Mouse (Mus musculus) testis, postnatal 10 days (tissue): ENCODE measurements at regions not wholly inside any gene's neighbourhood (a gene's known extent, or its start where the extent isn't known, plus 50 kb on each side); places are given as distances from the start of the nearest gene placed in this dataset.

Source experiments
- DNase-seq: peaks from one replicate; pipeline ENCODE4 v3.0.0; 2021; ENCODE audit warnings: low spot score

DNA sequence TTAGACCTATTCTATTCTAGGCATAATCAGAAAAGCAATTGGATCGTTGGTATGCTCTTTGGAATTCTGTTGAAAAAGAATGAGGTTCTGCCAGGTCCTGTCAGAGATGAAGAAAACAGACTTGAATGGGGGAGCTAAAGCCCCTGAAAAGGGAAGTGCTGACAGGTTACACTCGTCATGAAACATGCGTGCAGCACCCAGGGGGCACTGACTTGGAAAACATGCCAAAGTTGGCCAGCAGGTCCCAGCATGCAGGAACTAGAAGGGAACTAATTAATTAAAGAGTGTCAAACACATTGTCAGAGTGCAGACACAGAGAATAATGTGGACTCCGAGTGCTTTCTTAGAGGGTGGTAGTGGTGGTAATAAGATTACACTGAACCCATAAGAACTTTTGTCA is 346.2 kb upstream of the Smarca2 start:
- DNase-seq = no peak

DNA sequence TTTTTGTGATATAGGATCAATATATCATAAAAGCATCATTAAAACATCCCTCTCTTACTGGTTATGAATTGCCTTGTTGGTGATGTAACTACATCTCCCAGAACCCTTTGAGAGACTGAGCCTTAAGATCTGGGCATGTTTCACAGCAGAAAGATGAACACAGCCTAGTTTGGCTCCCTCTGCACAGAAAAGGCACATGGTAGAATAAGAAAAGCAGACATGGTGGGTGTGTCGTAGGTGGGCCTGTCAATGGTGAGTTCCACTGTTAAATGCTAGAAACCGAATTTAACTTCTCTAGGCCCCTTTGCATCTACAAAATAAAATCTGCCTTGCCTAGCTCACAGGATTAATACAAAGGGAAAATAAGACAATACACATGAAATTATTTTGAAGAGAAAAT is 343.3 kb upstream of the Smarca2 start:
- DNase-seq = no peak

DNA sequence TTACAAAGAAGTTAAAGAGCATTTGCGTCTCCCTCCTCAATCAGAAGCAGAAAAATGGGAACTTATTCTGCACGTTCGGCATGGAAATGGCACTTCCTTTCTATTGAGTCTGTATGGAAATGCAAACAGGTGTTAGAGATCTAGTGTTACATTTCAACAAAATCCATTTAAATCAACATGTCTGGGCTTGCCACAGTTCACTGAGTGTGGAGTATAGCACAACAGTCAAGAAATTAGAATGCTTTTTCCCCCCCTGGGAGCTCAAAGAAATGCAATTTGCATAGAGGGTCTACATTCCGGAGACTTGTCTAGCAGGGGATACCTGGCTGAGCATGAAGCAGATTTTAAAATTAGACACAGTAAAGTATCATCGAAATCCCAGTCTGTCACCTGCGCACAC is 308.5 kb upstream of the Smarca2 start:
- no peak for DNase-seq

DNA sequence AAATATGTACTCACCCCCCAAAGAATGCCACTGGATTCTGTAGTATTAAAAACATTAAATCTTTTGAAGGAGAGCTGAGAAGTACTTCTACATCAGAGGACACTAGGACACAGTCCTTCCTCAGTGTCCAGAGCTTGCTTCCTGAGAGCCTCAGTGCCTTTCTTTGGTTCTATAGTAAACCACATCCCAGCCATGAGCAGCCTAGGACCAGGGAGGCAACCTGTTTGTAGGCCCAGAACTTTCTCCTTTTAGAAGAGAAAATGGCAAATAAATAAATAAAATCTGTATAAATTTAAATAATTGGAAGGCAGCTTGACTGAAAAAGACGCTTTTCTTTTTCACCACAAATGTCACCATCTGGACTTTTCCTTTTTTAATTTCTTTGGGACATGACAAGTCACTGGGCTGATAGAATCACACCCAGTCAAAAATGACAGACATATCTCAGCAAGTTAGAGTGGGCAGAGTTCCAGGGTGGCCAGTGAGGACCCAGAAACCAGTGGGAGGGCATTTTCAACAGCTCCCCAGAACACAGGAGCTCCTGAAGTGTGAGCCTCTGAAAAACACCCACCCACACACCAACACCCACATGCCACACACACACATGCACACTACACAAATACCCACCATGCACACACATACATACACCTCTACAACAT is 296.2 kb upstream of the Smarca2 start:
- no peak for DNase-seq

DNA sequence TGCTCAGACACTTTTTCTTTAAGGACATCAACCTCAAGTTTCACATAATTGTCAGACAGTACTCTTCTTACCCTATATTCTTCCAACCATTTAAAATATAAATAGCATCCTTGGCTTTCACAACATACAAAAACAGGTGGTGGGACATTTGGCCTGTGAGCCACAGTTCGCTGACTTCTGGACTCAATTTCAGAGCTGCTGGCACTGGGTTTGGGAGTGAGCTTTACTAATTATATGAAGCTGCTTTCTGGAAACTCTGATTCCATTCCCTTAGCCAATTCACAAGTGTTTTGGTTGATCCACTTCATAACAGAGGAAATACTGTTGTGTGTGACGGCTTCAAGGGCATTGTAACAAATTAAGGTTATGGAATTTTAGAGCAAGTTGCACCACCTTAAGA is 285.9 kb upstream of the Smarca2 start:
- no peak for DNase-seq

DNA sequence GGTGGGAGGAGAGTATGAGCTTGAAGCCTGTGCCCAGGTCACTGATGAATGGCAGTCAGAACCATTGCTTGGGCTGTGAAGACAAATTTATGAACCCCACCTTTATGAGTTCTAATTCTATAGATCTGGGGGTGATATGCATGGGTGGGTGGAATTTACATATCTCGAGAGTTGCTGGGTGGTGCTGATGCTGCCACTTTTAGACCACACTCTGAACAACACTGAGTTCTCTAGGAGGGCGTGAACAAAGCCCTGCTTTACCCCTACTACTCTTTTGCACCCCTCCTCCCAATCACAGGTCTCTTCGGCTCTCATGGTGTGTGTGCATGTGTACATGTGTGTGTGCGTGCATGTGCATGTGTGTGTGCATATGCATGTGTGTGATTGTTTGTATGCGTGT is 281.2 kb upstream of the Smarca2 start:
- DNase-seq = no peak

DNA sequence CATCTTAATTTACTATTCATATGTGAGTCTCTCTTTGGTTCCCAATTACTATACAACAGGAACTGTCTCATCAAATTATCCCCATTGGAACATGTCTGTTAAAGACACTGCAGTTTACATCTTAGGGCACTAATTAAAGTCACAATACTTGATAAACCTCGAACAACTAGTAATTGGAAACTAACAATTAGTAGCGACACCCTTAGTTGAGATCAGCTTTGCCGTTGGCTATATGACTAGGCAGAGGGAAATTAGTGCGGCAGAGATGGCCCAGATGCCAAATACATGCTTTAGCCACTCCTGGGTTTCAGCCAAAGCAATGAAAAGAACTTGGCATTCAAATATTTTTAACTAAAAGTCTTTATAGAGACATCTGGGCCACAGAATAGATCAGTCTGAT is 265.7 kb upstream of the Smarca2 start:
- DNase-seq = no peak

DNA sequence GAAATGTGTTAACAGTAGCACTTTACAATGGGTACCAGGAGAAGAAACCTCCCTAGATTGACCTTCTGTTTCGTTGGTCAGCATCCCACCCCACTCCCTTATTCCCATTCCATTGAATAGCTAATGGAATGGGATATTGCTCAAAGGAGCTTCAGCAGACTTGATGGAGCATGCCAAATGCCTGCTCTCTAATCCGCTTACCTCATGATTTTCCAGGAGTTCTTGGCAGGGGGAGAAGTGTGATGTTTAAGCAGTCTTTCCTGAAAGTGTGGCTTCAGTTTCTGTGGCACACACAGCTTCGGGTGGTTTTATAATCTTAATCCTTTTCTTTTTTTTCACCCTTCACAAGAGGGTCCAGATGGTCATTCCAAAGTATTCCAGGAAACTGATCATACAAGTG is 264.7 kb upstream of the Smarca2 start:
- DNase-seq = no peak

DNA sequence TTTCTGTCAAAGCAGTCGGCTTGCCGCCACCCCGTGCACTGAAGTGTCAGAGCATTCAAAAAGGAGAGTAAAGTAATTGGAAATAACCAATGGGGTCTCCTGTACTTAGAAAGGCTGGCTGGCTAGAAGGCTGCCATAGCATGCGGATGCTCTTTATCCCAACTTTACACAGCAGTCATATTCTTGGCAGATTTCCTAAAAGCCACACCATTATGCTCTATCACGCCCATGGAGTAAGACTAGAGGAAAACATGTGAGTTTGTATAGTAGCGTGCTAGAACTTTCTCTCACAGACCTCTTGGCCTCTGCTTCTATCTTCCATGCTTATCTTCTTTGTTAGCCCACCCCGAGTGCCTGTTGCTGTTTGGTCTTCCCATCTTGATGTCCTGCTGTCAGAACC is 249.8 kb upstream of the Smarca2 start:
- DNase-seq = no peak

DNA sequence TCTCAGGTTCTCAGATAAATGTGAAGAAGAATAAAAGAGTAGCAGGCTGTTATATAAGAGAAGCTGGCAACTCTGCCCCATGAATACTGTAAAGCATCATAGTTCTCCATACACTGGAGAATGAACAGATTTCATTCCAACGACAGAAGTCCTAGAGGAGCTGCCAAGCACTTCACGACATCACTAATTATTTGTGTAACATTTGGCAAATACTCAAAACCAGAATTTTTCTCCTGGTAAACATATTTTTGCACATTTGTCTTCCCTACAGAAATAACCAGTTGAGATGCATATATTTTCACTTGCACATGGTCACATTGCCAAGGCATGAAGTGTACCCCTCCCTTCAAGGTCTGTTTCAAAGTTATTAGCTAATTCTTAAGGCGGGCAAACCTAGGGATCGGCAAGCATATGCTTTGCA is 220.9 kb upstream of the Smarca2 start:
- no peak for DNase-seq

DNA sequence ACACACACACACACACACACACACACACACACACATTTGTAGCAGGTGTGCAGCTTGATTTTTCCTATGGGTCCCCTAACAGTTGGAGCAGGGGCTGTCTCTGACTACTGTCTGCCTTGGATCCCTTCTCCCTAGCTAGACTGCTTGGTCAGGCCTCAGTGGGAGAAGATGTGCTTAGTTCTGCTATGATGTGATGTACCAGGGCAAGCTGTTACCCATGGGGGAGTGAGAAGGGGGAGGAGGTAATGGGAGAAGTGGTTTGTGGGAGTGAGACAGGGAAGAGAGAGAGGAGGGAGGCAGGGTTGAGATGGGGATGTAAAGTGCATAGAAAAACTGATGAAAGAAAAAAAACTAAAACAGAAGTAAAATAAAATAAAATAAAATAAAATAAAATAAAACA is 218.8 kb upstream of the Smarca2 start:
- DNase-seq = no peak

DNA sequence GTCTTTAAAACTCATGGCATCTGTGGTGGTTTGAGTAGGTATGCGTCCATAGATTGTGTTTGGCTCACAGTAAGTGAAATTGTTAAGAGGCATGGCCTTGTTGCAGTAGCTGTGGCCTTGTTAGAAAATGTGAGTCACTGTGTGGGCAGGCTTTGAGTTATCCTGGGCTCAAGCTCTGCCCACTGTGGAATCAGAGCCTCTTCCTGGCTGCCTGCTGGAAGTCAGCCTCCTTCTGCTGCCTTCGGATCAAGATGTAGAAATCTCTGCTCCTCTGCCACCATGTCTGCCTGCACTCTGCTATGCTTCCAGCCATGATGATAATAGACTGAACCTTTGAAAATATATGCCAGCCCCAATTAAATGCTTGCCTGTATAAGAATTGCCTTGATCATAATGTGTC is 192.2 kb upstream of the Smarca2 start:
- DNase-seq = no peak

DNA sequence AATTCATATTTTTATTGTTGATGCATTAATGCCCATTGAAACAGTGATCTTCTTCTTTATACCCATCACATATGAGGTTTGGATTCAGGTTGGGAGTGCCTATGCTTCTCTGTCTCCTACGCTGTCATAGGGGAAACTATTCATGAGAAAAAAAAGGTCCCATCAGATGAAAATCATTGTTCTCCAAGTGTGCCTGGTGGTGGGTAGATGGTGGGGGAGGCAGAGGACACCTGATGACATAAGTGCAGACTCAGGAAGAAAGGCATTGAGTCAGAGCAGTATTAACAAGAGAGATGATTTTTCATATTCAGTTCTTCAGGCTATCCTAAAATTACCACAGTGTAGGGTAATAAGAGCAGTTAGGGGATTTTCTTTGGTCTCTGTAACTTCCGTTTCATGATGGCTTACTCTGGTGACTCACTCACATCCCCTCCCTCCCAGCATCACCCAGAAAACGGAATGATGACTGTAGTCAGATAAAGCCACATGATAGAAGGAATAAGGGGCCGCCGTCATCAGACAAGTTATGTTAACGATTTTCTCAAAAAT is 190.3 kb upstream of the Smarca2 start:
- no peak for DNase-seq

DNA sequence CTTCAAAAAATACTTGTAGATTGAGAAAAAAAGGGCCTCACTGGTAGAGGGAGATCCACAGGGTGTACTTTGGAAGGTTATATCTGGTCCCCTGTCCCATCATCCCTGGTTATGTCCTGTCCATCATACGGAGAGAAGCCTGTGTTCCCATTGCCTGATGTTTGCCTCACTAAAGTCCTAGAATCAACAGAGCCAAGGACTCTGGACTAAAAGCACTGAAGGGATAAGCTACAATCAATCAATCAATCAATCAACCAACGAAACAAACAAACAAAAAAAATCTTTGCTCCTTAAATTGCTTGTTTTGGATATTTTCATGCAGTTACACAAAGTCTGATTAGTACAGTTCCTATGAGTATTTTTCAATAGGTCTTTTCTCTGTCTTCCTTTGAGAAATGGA is 185.1 kb upstream of the Smarca2 start:
- no peak for DNase-seq

DNA sequence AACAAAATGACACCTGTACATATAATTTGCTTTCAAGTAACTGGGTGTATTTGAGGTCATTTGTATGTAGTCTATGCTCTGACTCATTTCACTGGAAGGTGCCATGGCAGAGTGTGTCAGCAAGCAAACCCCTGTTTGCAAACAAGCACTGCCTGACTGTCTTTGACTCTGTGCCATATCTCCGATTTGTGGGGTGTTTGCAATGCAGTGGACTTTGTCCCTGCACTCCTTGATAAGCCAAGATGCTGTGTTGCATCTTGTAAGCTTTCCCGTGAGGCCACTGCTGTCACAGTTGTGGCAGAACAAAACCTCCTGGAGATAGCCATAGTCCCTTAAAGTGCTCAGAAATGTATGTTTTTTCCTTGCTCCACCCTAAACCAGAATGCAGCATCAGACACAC is 165.7 kb upstream of the Smarca2 start:
- DNase-seq = no peak

DNA sequence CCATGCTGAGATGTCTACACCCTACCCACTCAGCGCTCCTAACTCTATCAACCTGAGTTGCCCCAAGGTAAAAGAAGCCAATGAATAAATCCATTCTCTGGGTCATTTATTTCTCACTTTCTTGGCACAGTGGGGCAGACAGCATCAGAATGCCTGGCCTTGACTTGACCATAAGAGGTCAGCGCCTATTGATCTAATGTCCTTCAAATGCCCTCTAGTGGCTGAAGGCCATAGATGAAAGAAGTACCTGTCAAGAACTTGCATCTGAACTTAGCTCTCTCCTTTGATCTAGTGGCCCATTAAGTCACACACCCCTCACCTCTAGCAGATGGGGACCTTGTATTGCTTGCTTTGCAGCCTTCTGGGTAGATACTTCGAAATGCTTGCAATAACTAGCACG is 159.5 kb upstream of the Smarca2 start:
- DNase-seq = no peak

DNA sequence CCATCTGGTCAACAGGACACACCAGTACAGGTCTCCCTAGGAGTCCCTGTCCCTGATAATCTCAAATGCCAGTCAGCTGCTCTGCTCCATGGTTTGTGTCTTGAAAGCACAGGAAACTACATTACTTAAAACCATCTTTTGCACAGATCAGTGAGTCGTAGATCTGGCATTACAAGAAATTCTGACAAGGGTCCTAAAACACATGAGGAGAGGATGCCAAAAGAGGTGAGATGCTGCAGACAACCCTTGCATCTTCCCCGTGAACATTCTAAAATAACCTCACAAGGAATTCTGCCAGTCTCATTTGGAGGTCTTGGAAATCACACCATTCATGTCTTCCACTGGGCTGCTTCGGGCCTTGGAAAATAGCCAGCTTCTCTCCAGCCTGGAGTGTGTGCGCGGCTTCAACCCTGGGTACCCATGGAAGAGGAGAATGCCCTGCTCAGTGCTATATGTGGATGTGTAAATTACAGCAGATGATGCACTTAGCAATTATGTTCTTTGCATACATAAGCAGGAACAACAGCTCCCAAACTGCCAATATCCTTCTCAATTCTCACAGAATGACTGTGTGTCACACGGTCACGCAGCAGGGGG is 157.3 kb upstream of the Smarca2 start:
- DNase-seq = no peak

DNA sequence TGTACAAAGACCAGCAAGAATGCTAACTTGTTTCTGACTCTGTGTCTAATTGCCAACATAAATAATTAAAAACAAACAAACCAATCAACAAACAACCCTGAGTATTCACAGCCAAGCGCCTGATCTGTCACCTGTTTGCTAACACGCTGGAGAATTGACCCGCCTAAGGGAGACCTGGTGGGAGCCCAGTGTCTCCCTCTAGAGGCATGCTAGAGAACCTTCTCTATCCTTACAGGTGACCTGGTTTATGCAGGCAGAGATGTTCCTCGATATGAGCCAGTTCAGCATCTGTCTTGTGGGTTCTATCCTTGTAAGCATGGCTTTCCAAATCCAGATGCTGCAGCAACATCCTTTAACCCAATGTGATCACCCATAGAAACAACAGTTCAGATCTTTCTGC is 143.1 kb upstream of the Smarca2 start:
- DNase-seq = no peak

DNA sequence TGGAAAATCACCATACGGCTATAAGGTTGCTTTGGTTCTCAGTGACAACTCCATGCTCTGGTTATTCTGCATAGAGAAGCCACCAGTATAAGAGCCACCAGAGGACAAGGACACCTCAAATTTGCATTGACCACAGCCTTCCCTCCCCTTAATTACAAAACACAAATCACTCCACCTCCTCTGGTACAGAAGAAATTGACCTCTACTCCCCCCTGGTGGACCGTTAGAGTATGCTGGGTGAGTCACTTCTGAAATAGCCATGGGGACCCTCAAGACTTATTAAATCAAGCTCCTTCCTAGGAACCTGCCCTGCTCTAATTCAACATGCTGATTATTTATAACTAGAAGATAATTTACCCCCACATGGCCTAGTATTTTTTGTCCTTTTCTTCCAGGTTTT is 139.6 kb upstream of the Smarca2 start:
- no peak for DNase-seq

DNA sequence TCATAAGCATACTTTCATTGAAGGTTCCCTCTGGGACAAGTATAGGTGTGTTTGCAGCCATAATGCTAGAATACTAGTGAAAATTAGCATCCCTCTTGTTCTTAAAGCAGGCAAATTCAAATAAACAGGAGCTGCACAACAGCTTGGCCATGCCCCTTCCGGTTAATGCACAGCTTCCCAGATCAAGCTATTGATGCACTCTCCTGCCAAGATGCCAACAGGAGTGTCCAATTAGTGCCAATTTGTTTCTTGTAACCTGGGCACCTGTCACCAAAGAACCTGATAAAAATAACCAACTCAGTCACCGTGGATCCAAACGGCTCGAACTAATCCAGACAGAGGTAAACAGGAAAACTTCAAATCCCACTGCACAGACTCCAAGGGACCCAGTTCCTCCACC is 138.6 kb upstream of the Smarca2 start:
- no peak for DNase-seq

DNA sequence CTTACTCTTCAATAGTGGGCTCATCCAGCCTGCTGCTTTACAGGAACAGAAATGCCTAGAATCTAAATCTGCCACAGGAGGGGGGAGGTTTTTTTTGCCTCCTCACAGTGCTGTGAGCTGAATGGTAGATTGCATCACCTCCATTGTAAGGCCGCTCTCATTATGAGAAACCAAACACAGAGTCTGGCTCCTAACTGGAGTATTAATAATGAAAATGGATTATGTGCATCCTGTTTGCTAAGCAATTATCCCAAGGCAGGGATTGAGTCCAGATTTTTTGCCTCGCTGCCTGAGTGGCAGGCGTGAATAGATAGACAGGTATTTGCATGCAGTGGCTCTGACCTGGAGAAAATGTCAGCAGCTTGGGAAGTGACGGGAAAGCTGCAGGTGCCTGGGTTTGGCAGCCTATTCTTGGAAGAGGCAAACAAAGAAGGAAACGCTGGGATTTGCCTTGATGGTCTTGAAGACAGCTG is 137.6 kb upstream of the Smarca2 start:
- no peak for DNase-seq

DNA sequence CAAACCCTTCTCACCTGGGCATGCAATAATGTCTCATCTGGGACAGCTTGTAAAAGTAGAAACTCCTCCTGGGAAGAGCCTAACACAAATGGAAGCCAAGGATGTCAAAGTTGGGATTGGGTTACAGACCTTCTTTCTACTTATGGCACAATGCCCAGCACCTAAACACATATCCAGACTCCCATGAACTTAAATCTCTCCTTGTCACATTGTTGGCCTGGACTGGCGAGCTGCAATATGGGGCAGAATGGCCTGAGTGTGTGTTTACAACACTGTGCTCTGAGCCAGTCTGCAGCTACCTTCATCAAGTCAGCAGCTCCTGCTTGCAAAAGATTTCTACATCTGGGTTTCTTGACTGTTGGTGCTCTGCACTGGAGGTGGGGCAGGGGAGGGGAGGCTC is 132.2 kb upstream of the Smarca2 start:
- DNase-seq = no peak

DNA sequence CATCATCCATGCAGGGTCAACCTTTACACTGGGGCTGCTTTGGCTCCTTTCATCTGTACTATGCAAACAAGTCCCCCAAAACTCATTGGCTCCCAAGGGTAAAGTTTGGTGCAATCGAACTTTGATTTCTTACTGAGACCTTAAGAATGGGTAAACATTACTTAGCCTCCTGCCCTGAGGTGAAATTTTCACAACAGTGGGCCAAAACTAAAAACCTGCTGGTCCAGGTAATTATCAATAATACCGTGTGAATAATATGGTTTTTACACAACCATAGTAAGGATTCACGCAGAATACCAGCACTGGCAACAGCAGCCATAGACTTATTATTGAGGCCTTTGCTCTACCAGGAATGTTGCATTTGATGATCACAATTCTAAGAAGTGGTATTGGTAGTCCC is 131.6 kb upstream of the Smarca2 start:
- DNase-seq = no peak

DNA sequence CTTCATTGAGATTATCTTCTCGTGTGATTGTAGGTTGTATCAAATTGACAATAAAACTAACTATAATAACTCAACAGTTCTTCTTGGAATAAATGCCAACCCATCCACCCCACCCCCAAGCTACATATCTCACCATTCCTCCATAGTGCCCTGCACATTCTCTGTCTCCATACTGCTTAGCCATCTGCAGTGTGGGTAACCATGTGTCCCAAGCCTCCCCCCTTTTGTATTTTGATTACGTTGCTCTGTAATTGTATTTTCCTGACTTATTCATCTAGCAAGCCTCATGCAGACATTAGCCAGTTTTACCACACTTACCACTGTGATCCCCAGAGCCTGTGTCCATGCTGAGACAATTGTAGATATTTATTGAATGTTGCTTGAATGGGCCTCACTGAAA is 129.7 kb upstream of the Smarca2 start:
- no peak for DNase-seq
